Mouse (Mus musculus) intestine, embryonic 15.5 days (tissue): ENCODE results near the gene Tbx4. TPM values are rescaled to one million over a fixed set of nuclear protein-coding genes. Genes with fewer than 3 reads are reported as not detected.

Experiments used
- ATAC-seq: fragments of 200-750 bp; cut with Nextera tagmentation; 2 replicates; pipeline ENCODE4 v1.8.0; 2017; ENCODE audit warnings: moderate TSS enrichment, moderate library complexity
- H3K27ac ChIP-seq: fragments of 300-500 bp; sonication (generic); 2 replicates; pipeline ENCODE4 v1.5.1; 2015; ENCODE audit warnings: mild to moderate bottlenecking, inconsistent platforms
- H3K27me3 ChIP-seq: fragments of 300-500 bp; sonication (generic); replicated peaks from 2 replicates; pipeline ENCODE4 v1.6.1; 2015; ENCODE audit warnings: inconsistent platforms
- H3K36me3 ChIP-seq: fragments of 300-500 bp; sonication (generic); 2 replicates; pipeline ENCODE4 v1.6.1; 2015; ENCODE audit warnings: inconsistent platforms
- H3K4me1 ChIP-seq: fragments of 300-500 bp; sonication (generic); replicated peaks from 2 replicates; pipeline ENCODE4 v1.6.1; 2015; ENCODE audit warnings: inconsistent platforms
- H3K4me2 ChIP-seq: fragments of 300-500 bp; sonication (generic); replicated peaks from 2 replicates; pipeline ENCODE4 v1.6.1; 2015; ENCODE audit warnings: mild to moderate bottlenecking, inconsistent platforms
- H3K4me3 ChIP-seq: fragments of 300-500 bp; sonication (generic); replicated peaks from 2 replicates; pipeline ENCODE4 v1.5.1; 2015; ENCODE audit warnings: inconsistent platforms
- H3K9ac ChIP-seq: fragments of 300-500 bp; sonication (generic); 2 replicates; pipeline ENCODE4 v1.6.1; 2015; ENCODE audit warnings: inconsistent platforms
- H3K9me3 ChIP-seq: fragments of 300-500 bp; sonication (generic); 2 replicates; pipeline ENCODE4 v1.6.1; 2016; ENCODE audit warnings: inconsistent platforms
- WGBS: fragments of 180-500 bp; shearing (Covaris S2); methylation state at CpG from one replicate; pipeline ENCODE4 v1.1.7; 2015; 5-methylcytosine and 5-hydroxymethylcytosine counted together
- polyA plus RNA-seq: library from polyadenylated mRNA; unstranded; fragments of >200 nt; fragmentation: Nextera tagmentation; extraction: Ambion mirVana; gene quantifications from 2 replicates; pipeline ENCODE4 v1.2.1, GENCODE M21; 2015

Gene Tbx4
- polyA plus RNA-seq, 1 experiment from 2014 or later = 0.16 TPM

DNA sequence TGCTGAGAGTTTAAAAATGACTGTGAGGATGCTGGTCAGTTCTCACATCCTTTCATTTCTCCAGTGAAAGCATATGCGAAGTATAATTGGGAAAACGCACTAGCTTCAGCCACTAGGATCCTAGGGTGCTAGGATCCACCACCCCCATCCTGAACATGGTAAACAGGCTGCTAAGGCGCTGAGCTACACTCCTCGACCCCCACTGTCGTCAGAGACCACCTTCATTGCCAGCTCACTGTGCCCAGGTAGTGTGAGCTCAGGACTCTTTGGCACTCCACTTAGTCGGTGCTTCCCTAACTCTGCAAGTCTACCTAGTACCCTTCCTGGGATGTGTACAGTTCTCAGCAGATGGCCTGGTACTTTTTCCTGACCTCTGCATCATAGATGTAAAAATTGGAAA, 6.5 kb downstream of the Tbx4 start:
- ATAC-seq = no peak
- no peaks in the 10 kb centered on the region for H3K36me3 ChIP-seq
- no peak overlapping the region for H3K27ac ChIP-seq
- peaks cover 96% of the 10 kb centered on the region for H3K27me3 ChIP-seq
- WGBS = 3% methylated on average over 6 of the region's 6 CpGs
- no peak overlapping the region for H3K4me3 ChIP-seq
- H3K4me2 ChIP-seq = no peak overlapping the region
- H3K9ac ChIP-seq = no peak overlapping the region
- H3K4me1 ChIP-seq = peaks cover 23% of the 10 kb centered on the region
- no peaks in the 10 kb centered on the region for H3K9me3 ChIP-seq

- Histone ChIP-seq H3K27ac (no peak overlapping the region), H3K9ac (no peak overlapping the region)
- 4% methylated on average over 13 of the region's 13 CpGs for WGBS
Observed at GRCm38 (mm10) chr11:85893400-85894135, 7.3 kb downstream of the Tbx4 start.

DNA sequence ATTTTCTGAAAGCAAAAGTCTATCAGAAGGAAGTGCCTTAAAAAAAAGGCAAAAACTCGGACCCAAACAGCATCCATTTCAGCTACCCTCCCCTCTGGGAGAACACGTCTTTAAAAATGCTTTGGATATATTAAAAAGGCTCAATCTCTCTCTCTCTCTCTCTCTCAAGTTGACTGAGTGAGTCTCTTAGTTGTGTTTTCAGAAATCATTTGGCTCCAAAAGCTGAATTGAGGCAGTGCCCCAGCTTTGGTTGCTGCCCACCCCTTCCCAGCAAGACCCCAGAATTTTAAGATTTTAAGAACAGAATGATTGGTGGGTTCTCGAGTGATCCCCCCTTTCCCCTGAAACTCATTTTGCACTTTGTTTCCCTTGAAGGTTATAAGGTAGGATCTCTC, 7.9 kb downstream of the Tbx4 start:
- H3K4me2 ChIP-seq = no peak overlapping the region
- 7% methylated on average over 3 of the region's 3 CpGs for WGBS
- ATAC-seq = no peak

More at GRCm38 (mm10) chr11:85893400-85894135, 7.3 kb downstream of the Tbx4 start:
- no peak for ATAC-seq
- H3K4me1 ChIP-seq = peaks cover 18% of the 10 kb centered on the region
- no peaks in the 10 kb centered on the region for H3K9me3 ChIP-seq
- peaks cover 98% of the 10 kb centered on the region for H3K27me3 ChIP-seq
- H3K36me3 ChIP-seq = no peaks in the 10 kb centered on the region
- H3K4me3 ChIP-seq = no peak overlapping the region
- H3K4me2 ChIP-seq = no peak overlapping the region

GRCm38 (mm10) chr11:85894731-85895545, 8.7 kb downstream of the Tbx4 start:
- Histone ChIP-seq H3K9ac (no peak overlapping the region), H3K4me2 (peak overlapping the region; percentile 62), H3K9me3 (no peaks in the 10 kb centered on the region), H3K36me3 (no peaks in the 10 kb centered on the region), H3K27me3 (peaks cover 92% of the 10 kb centered on the region), H3K27ac (no peak overlapping the region), H3K4me1 (peaks cover 11% of the 10 kb centered on the region), H3K4me3 (peak overlapping the region; percentile 30)
- WGBS = 2% methylated on average over 43 of the region's 43 CpGs
- ATAC-seq = no peak

More for the DNA sequence above, 7.9 kb downstream of the Tbx4 start:
- Histone ChIP-seq H3K27me3 (peaks cover 96% of the 10 kb centered on the region), H3K9ac (no peak overlapping the region), H3K27ac (no peak overlapping the region), H3K4me1 (peaks cover 13% of the 10 kb centered on the region), H3K36me3 (no peaks in the 10 kb centered on the region), H3K4me3 (no peak overlapping the region), H3K9me3 (no peaks in the 10 kb centered on the region)

DNA sequence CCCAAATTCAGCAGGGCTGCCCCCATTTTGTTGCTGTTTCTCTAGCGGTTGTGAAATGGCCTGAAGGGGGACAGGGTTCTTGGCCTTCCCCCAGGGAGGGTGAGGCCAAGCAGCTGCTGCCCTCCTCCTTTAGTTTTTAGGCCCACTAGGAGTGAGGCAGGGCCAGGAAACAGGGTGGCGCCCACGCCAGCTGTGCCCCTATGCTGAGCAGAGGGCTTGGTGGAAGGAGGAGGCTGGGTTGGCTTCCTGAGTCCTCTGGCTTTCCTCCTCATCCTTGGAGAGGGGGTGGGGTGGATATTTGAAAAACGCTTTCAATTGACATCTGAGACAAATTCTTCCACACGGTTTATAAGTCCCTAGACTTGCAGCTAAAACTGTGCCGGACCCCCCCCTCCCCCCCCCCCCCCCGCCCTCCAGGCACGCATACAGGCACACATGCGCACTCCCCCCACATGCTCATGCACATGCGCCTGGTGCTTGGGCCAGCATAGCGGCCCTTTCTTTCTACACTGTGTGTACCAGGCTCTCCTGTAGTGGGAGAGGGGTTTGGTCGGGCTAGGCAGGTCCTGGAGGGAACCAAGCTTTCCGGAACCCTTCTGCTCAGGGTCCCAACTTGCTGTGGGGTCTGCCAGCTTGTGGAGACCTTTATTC, 10.2 kb downstream of the Tbx4 start:
- 49% methylated on average over 11 of the region's 13 CpGs for WGBS
- H3K36me3 ChIP-seq = no peaks in the 10 kb centered on the region
- H3K9me3 ChIP-seq = no peaks in the 10 kb centered on the region
- peaks cover 92% of the 10 kb centered on the region for H3K27me3 ChIP-seq
- no peak overlapping the region for H3K4me2 ChIP-seq
- H3K9ac ChIP-seq = no peak overlapping the region
- no peak overlapping the region for H3K4me3 ChIP-seq
- no peak for ATAC-seq
- H3K27ac ChIP-seq = no peak overlapping the region
- peaks cover 9% of the 10 kb centered on the region for H3K4me1 ChIP-seq

DNA sequence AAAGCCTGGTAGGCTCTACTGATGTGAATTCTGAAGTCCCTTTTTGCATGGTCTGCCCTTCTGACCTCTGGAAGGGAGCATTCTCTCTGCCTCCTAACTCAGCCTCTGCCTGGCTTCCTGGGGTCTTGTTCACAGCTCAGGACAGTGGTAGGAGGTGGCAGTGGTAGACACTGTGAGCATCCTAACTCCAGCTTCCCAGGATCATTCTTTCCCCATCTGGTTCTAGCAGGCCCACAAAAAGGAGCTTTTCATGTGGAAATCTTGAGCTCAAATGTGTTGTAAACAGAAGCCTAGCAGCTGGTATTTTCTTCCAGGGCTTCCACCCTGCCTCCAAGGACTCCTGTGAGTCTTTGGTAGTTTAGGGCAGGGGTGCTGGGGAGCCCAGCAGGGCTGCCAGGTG, 14.1 kb downstream of the Tbx4 start:
- no peak overlapping the region for H3K4me2 ChIP-seq
- H3K36me3 ChIP-seq = no peaks in the 10 kb centered on the region
- no peaks in the 10 kb centered on the region for H3K9me3 ChIP-seq
- peaks cover 1% of the 10 kb centered on the region for H3K4me1 ChIP-seq
- peaks cover 58% of the 10 kb centered on the region for H3K27me3 ChIP-seq
- H3K4me3 ChIP-seq = no peak overlapping the region
- no peak overlapping the region for H3K27ac ChIP-seq
- ATAC-seq = no peak
- H3K9ac ChIP-seq = no peak overlapping the region

DNA sequence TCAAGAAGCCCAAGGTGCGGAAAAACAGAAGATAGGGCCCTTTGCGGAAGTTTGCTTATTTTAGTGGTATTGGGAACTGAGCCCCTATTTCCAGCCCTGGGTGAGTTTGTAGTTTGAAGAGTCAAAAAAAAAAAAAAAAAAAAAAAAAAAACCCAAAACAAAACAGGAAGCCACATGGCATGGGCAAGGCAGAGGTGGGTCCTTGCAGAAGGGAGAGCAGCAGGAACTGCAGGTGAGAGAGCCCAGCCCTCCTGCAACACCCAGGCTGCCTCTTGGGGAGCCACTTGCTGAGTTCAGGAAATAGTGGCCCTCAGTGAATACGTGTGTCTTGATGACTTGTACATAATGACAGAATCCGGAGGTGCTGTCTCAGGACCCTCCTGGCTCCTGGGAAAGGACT, 23.3 kb downstream of the Tbx4 start:
- 62% methylated on average over 4 of the region's 4 CpGs for WGBS
- H3K36me3 ChIP-seq = no peaks in the 10 kb centered on the region
- H3K27me3 ChIP-seq = no peaks in the 10 kb centered on the region; the same call in 1 of the 2 replicates

DNA sequence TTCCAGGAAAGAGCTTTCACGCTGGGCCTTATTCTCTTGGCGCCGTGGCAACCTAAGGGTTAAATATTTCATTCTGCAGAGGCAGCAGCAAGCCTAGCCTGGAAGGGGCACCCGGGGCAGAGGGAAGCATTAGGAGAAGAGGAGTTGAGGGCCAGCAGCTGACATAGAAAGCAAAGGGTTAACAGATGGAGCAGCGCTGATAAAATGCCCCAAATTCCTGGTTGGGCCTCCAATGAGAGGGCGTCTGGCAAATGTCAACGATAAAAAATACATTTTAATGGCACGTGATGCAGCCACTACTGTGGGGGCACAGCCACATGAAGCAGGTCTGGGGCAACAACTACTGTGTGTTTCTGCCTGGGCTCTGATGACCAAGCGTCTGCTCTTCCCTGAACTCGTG, 23.9 kb downstream of the Tbx4 start:
- H3K9me3 ChIP-seq = no peaks in the 10 kb centered on the region
- WGBS = 20% methylated on average over 10 of the region's 10 CpGs
- no peaks in the 10 kb centered on the region; the same call in 1 of the 2 replicates for H3K27me3 ChIP-seq
- ATAC-seq = no peak
- H3K27ac ChIP-seq = no peak overlapping the region
- no peak overlapping the region for H3K4me3 ChIP-seq
- no peaks in the 10 kb centered on the region for H3K36me3 ChIP-seq
- no peak overlapping the region for H3K9ac ChIP-seq
- peaks cover 9% of the 10 kb centered on the region for H3K4me1 ChIP-seq
- no peak overlapping the region for H3K4me2 ChIP-seq

More for the DNA sequence above, 23.3 kb downstream of the Tbx4 start:
- Histone ChIP-seq H3K9me3 (no peaks in the 10 kb centered on the region), H3K4me2 (no peak overlapping the region), H3K4me1 (peaks cover 9% of the 10 kb centered on the region), H3K27ac (no peak overlapping the region), H3K4me3 (no peak overlapping the region), H3K9ac (no peak overlapping the region)
- ATAC-seq = no peak

DNA sequence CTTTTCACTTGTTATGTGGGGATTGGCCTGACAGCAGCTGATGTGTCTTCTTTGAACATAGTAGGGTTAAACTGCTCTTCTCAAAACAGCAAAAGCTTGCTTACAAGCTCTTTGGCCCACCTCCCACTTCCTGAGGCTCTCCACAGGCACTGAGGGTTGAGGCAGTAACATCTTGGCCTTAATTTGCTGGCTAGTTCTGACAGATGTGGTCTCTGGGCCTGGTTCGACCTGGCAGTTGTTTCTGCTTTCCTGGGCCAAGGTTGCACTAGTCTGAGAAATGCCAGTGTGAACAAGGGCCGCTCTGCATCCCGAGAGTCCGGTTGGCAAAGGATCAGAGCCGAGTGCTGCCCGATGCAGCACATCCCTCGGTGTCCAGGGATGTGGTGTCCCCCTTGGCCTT, 27.3 kb downstream of the Tbx4 start:
- Histone ChIP-seq H3K27ac (no peak overlapping the region), H3K27me3 (peaks cover 1% of the 10 kb centered on the region), H3K9me3 (no peaks in the 10 kb centered on the region), H3K4me1 (peaks cover 12% of the 10 kb centered on the region), H3K4me2 (no peak overlapping the region), H3K36me3 (no peaks in the 10 kb centered on the region), H3K4me3 (no peak overlapping the region), H3K9ac (no peak overlapping the region)
- 82% methylated on average over 7 of the region's 7 CpGs for WGBS
- ATAC-seq = no peak

- 51% methylated on average over 12 of the region's 12 CpGs for WGBS
- no peak for ATAC-seq
Observed at GRCm38 (mm10) chr11:85917091-85917992, 31.1 kb downstream of the Tbx4 start.

GRCm38 (mm10) chr11:85917993-85918325, 31.7 kb downstream of the Tbx4 start:
- no peak overlapping the region for H3K27ac ChIP-seq
- H3K4me3 ChIP-seq = no peak overlapping the region
- H3K9ac ChIP-seq = no peak overlapping the region
- H3K4me1 ChIP-seq = 0 out of 2 replicates have a peak, but pooled peaks cover 3% of the 10 kb centered on the region
- H3K36me3 ChIP-seq = no peaks in the 10 kb centered on the region
- H3K9me3 ChIP-seq = no peaks in the 10 kb centered on the region
- H3K27me3 ChIP-seq = peaks cover 8% of the 10 kb centered on the region
- WGBS = 28% methylated on average over 11 of the region's 11 CpGs
- no peak for ATAC-seq
- no peak overlapping the region for H3K4me2 ChIP-seq

More at GRCm38 (mm10) chr11:85917091-85917992, 31.1 kb downstream of the Tbx4 start:
- no peak overlapping the region for H3K9ac ChIP-seq
- H3K4me1 ChIP-seq = 0 out of 2 replicates have a peak, but pooled peaks cover 3% of the 10 kb centered on the region
- no peak overlapping the region for H3K27ac ChIP-seq
- no peak overlapping the region for H3K4me2 ChIP-seq
- H3K27me3 ChIP-seq = peaks cover 5% of the 10 kb centered on the region
- no peak overlapping the region for H3K4me3 ChIP-seq
- H3K36me3 ChIP-seq = no peaks in the 10 kb centered on the region
- no peaks in the 10 kb centered on the region for H3K9me3 ChIP-seq
